ENCODE assay signal across 24 mouse cellular contexts in genomic region chr10:118848501-118848900, GRCm38 (mm10).
"Had no signal": no experiment of that assay in that cellular context is flagged by ENCODE, and none has a peak within 500 bp of the region (broad histone marks: within the 10 kb centered on the region; RNA-seq: fewer than 3 reads in every experiment).

No protein-coding gene starts in this region.

- ATAC-seq: forebrain, embryonic 16.5 days; hindbrain, embryonic 16.5 days; inflammation-experienced regulatory T-cells, adult 6 months had no signal

- H3K4me3 ChIP-seq: gastrocnemius, adult 2 months; heart, adult 2 months; heart, embryonic 10.5 days; heart, embryonic 12.5 days; hindbrain, embryonic 10.5 days; hindbrain, embryonic 12.5 days; layer of hippocampus, adult 2 months; left cerebral cortex, adult 2 months; limb, embryonic 13.5 days; limb, embryonic 15.5 days; liver, embryonic 13.5 days had no signal

- DNase-seq: gastrocnemius, adult 2 months; gastrocnemius, postnatal 10 days; gastrocnemius, postnatal 25 days; heart, adult 2 months; heart, postnatal 10 days; heart, postnatal 4 days; kidney, adult 18-20 months; kidney, adult 8-10 months; kidney, postnatal 10 days; kidney, postnatal 25 days; kidney, postnatal 4 days; liver, embryonic 13.5 days had no signal

- H3K9me3 ChIP-seq: heart, embryonic 10.5 days; heart, embryonic 12.5 days; hindbrain, embryonic 10.5 days; hindbrain, embryonic 12.5 days; limb, embryonic 13.5 days; limb, embryonic 15.5 days; liver, embryonic 13.5 days had no signal

- H3K36me3 ChIP-seq: heart, embryonic 10.5 days; heart, embryonic 12.5 days; hindbrain, embryonic 10.5 days; hindbrain, embryonic 12.5 days; limb, embryonic 13.5 days; limb, embryonic 15.5 days; liver, embryonic 13.5 days had no signal

- H3K4me2 ChIP-seq: heart, embryonic 12.5 days; hindbrain, embryonic 12.5 days; hindbrain, embryonic 14.5 days; limb, embryonic 13.5 days; limb, embryonic 15.5 days; liver, embryonic 13.5 days had no signal

- H3K27ac ChIP-seq: gastrocnemius, adult 2 months; heart, adult 2 months; hindbrain, embryonic 10.5 days; hindbrain, embryonic 12.5 days; hindbrain, embryonic 14.5 days; layer of hippocampus, adult 2 months; left cerebral cortex, adult 2 months; limb, embryonic 13.5 days; limb, embryonic 15.5 days; liver, embryonic 13.5 days had no signal

- H3K4me1 ChIP-seq: hindbrain, embryonic 12.5 days; limb, embryonic 13.5 days; limb, embryonic 15.5 days; liver, embryonic 13.5 days had no signal

- H3K9ac ChIP-seq: heart, embryonic 12.5 days; hindbrain, embryonic 12.5 days; hindbrain, embryonic 14.5 days; limb, embryonic 13.5 days; limb, embryonic 15.5 days; liver, embryonic 13.5 days had no signal

- H3K27me3 ChIP-seq: heart, embryonic 12.5 days; hindbrain, embryonic 12.5 days; limb, embryonic 13.5 days; limb, embryonic 15.5 days; liver, embryonic 13.5 days had no signal
